Mouse (Mus musculus): Measurements from ENCODE around the gene Asap2. TPM values are rescaled to one million over a fixed set of nuclear protein-coding genes. Genes with fewer than 3 reads are reported as not detected.

Gene Asap2
- polyA plus RNA-seq, 2 experiments: 9.2 to 20.1 TPM

DNA sequence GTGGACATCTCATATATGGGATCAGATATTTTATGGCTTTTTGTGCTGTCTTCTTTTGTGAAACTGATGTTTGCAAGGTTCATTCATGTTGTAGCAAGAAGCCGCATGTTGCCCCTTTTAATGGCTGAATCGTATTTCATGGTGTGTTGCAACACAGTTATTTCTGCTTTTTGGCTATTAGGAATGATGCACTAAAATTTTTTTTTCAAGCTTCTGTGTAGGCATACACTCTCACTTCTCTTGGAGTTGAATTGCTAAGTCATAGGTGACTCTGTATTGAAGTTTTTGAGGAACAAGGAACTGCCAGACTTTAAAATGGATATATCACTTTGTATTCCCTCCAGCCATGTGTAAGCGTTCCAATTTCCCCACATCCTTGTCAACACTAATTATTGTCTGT lies 132.6 kb downstream of the Asap2 start:
- Histone ChIP-seq H3K4me1 (ENCODE audit: control insufficient read depth, insufficient read depth, low read length) (peaks cover 11% of the 10 kb centered on the region; the same call in 1 of the 2 replicates), H3K27ac (replicated peaks; ENCODE audit: low read depth, low read length) (no peak overlapping the region), H3K27me3 (ENCODE audit: control insufficient read depth, insufficient read depth, low read length) (no peaks in the 10 kb centered on the region), H3K9me3 (ENCODE audit: control insufficient read depth, low read length) (no peaks in the 10 kb centered on the region), H3K9ac (ENCODE audit: low read depth, low read length, severe bottlenecking) (no peak overlapping the region), H3K4me2 (replicated peaks; ENCODE audit: low read depth, low read length, severe bottlenecking) (no peak overlapping the region), H3K36me3 (ENCODE audit: control insufficient read depth, insufficient read depth, low read length) (no peaks in the 10 kb centered on the region), H3K4me3 (replicated peaks; ENCODE audit: low read length) (no peak overlapping the region)
- WGBS: 72% methylated on average over 3 of the region's 3 CpGs
- ATAC-seq (ENCODE audit: low FRiP score, low read depth) (no peak), DNase-seq (ENCODE audit: low spot score) (no peak)
- no peak for TF ChIP-seq POLR2A (IDR thresholded peaks at IDR 0.05; ENCODE audit: borderline replicate concordance, extremely low read depth, insufficient read depth, insufficient read length)

DNA sequence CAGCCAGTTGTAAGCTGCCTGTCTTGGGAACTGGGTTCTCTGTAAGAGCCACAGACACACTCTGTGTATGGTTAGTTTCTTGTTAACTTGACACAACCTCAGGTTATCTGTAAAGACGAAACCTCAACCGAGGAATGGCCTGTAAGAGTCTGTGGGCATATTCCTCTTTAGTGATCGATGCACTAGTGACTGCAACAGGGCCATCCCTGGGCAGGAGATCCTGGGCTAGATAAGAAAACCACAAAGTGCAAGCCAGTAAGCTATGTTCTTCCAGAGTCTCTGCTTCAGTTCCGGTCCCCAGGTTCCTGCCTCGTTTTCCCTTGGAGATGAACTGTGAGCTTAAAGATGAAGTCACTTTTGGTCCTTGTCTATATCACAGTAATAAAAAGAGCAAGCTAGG lies 133.4 kb downstream of the Asap2 start:
- H3K27ac ChIP-seq (replicated peaks; ENCODE audit: low read depth, low read length): no peak overlapping the region
- H3K36me3 ChIP-seq (ENCODE audit: control insufficient read depth, insufficient read depth, low read length): no peaks in the 10 kb centered on the region
- TF ChIP-seq POLR2A (IDR thresholded peaks at IDR 0.05; ENCODE audit: borderline replicate concordance, extremely low read depth, insufficient read depth, insufficient read length): no peak
- no peak overlapping the region for H3K9ac ChIP-seq (ENCODE audit: low read depth, low read length, severe bottlenecking)
- ATAC-seq (ENCODE audit: low FRiP score, low read depth) (no peak), DNase-seq (ENCODE audit: low spot score) (no peak)
- 83% methylated on average over 5 of the region's 5 CpGs for WGBS
- H3K4me2 ChIP-seq (replicated peaks; ENCODE audit: low read depth, low read length, severe bottlenecking): no peak overlapping the region
- peaks cover 11% of the 10 kb centered on the region; the same call in 1 of the 2 replicates for H3K4me1 ChIP-seq (ENCODE audit: control insufficient read depth, insufficient read depth, low read length)
- H3K4me3 ChIP-seq (replicated peaks; ENCODE audit: low read length): no peak overlapping the region
- no peaks in the 10 kb centered on the region for H3K27me3 ChIP-seq (ENCODE audit: control insufficient read depth, insufficient read depth, low read length)
- H3K9me3 ChIP-seq (ENCODE audit: control insufficient read depth, low read length): no peaks in the 10 kb centered on the region

DNA sequence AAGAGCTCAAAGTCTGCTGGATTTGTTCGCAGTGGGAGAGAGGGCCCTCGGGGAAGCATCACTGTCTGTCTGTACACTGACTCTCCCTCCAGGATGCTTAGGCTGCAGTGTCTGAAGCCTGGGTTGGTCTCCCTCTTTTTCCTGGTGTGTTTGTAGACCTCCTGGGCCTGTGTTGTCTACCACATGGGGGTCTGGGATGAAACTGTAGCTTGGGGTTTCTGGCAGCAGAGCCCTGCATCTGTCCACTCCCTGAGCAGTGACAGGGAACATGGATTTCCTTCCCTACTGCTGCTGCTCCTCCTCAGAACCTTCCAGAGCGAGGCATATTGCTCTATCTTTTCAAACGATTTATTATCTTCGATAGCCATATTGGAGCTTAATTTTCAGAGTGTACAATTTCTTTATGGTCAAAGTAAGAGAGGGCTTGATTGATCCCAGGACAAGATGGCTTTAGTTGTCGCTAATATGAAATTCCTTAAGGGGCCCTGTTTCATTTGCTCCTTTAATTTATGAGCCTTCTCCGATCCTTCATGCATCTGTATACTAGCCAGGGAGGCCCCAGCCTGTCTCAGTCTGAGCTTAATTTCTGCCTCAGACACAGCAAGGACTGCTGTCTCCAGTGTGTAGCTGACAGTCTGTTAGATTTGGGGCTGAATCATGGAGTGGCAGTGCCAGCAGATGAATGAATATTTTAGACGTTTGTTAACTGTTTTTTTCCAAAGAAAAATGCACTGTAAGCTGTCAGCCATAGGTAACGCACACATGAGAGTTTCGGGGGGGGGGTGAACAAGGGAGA lies 135.6 kb downstream of the Asap2 start:
- peaks cover 11% of the 10 kb centered on the region; the same call in 1 of the 2 replicates for H3K4me1 ChIP-seq (ENCODE audit: control insufficient read depth, insufficient read depth, low read length)
- no peaks in the 10 kb centered on the region for H3K27me3 ChIP-seq (ENCODE audit: control insufficient read depth, insufficient read depth, low read length)
- no peak overlapping the region for H3K4me3 ChIP-seq (replicated peaks; ENCODE audit: low read length)
- 44% methylated on average over 10 of the region's 10 CpGs for WGBS
- no peaks in the 10 kb centered on the region for H3K9me3 ChIP-seq (ENCODE audit: control insufficient read depth, low read length)
- no peak overlapping the region for H3K27ac ChIP-seq (replicated peaks; ENCODE audit: low read depth, low read length)
- ATAC-seq (ENCODE audit: low FRiP score, low read depth) (no peak), DNase-seq (ENCODE audit: low spot score) (no peak)
- 0 out of 2 replicates have a peak overlapping the region, but pooled peaks have one; percentile 7 for H3K9ac ChIP-seq (ENCODE audit: low read depth, low read length, severe bottlenecking)
- no peak overlapping the region for H3K4me2 ChIP-seq (replicated peaks; ENCODE audit: low read depth, low read length, severe bottlenecking)
- H3K36me3 ChIP-seq (ENCODE audit: control insufficient read depth, insufficient read depth, low read length): no peaks in the 10 kb centered on the region
- TF ChIP-seq POLR2A (IDR thresholded peaks at IDR 0.05; ENCODE audit: borderline replicate concordance, extremely low read depth, insufficient read depth, insufficient read length): no peak

DNA sequence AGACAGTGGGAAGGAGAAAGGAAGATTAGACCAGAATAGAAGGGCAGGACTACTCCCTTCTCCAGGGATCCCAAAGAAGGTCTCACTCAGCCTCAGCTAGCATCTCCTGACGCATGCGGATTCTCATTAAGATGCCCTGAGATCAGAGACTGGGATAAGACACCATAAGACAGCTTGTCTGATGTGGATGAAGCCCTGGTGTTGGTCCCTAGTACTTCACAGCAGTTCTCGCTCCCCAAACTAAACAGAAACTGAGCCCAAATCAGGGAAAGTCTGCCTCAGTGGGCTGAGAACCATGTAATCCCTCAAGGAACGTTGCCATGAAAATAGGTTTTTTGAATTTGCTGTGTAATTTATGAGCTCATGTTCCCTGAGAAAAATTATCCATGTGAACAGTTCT lies 136.3 kb downstream of the Asap2 start:
- H3K4me1 ChIP-seq (ENCODE audit: control insufficient read depth, insufficient read depth, low read length): peaks cover 11% of the 10 kb centered on the region; the same call in 1 of the 2 replicates
- 84% methylated on average over 4 of the region's 4 CpGs for WGBS
- no peak overlapping the region for H3K27ac ChIP-seq (replicated peaks; ENCODE audit: low read depth, low read length)
- H3K36me3 ChIP-seq (ENCODE audit: control insufficient read depth, insufficient read depth, low read length): no peaks in the 10 kb centered on the region
- no peak overlapping the region for H3K9ac ChIP-seq (ENCODE audit: low read depth, low read length, severe bottlenecking)
- H3K4me3 ChIP-seq (replicated peaks; ENCODE audit: low read length): no peak overlapping the region
- no peak overlapping the region for H3K4me2 ChIP-seq (replicated peaks; ENCODE audit: low read depth, low read length, severe bottlenecking)
- TF ChIP-seq POLR2A (IDR thresholded peaks at IDR 0.05; ENCODE audit: borderline replicate concordance, extremely low read depth, insufficient read depth, insufficient read length): no peak
- no peak for ATAC-seq (ENCODE audit: low FRiP score, low read depth)
- no peaks in the 10 kb centered on the region for H3K9me3 ChIP-seq (ENCODE audit: control insufficient read depth, low read length)
- no peaks in the 10 kb centered on the region for H3K27me3 ChIP-seq (ENCODE audit: control insufficient read depth, insufficient read depth, low read length)
- no peak for DNase-seq (ENCODE audit: low spot score)

DNA sequence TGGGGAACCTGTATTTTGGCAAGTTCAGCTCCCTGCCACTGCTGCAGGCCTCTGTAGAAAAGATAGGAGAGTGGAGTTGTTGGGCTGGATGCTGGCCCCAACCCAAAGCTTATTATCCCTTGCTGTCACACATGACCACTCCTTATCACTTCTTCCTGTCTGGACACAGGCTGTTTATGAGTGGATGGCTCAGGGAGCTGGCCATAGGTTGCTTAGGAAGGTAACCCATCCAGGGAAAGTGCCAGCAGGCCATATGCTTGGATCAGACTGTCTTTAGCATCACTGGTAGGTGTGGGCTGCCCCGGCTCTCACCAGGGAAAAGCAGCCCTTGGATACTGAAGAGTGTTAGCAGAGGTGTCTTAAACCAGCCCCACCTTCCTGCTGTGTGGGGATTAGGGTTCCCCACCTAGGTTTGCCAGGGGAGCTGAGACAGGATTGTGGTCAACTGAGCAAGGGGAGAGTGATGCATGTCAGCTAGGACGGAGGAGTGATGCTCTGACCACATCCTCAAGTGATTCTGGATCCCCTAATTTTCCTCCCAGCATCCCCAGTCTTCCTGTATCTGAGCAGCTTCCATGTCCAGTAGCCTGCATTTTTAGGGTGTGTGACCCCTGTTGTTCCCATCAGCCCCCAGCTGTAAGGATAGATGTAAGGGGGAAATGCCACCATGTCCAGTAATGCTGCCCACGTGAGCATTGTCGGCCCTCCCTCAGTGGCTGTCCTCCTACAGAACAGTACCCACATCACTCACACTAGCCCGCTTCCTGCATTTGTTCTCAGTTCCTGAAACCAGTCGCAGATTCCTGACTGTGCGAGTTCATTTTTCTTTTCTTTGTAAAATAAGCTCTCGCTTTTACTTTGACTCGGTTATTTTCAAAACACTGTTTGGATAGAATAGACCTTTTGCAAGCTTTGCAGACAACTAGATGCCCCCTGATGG lies 138.9 kb downstream of the Asap2 start:
- 89% methylated on average over 9 of the region's 9 CpGs for WGBS
- no peak for TF ChIP-seq POLR2A (IDR thresholded peaks at IDR 0.05; ENCODE audit: borderline replicate concordance, extremely low read depth, insufficient read depth, insufficient read length)

More for the DNA sequence above, 138.9 kb downstream of the Asap2 start:
- Histone ChIP-seq H3K36me3 (ENCODE audit: control insufficient read depth, insufficient read depth, low read length) (no peaks in the 10 kb centered on the region), H3K4me2 (replicated peaks; ENCODE audit: low read depth, low read length, severe bottlenecking) (no peak overlapping the region), H3K9me3 (ENCODE audit: control insufficient read depth, low read length) (no peaks in the 10 kb centered on the region), H3K4me3 (replicated peaks; ENCODE audit: low read length) (no peak overlapping the region), H3K9ac (ENCODE audit: low read depth, low read length, severe bottlenecking) (no peak overlapping the region), H3K27ac (replicated peaks; ENCODE audit: low read depth, low read length) (no peak overlapping the region), H3K4me1 (ENCODE audit: control insufficient read depth, insufficient read depth, low read length) (peaks cover 23% of the 10 kb centered on the region), H3K27me3 (ENCODE audit: control insufficient read depth, insufficient read depth, low read length) (no peaks in the 10 kb centered on the region)
- no peak for ATAC-seq (ENCODE audit: low FRiP score, low read depth)
- no peak for DNase-seq (ENCODE audit: low spot score)

Measured in limb, embryonic 14.5 days (tissue).